Mouse (Mus musculus): ENCODE results near the gene Rbm34.

Gene Rbm34

DNA sequence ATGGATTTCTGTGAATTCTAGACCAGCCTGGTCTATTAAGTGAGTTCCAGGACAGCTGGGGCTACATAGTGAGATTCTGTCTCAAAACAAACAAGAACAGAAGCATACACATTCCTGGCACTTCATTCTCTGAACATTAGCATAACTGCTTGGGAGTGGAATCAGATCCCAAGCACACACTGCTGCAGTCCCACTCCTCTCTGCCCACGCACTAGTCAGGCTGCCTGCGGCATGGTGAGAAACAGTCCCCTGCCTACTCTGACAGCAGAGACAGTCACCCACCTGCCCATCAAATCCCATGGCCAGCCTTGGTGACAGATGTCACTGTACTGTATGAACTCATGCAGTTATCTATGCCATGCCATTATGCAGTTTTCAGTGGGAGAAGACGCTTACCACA, 9.4 kb downstream of the Rbm34 start:
- no peak for DNase-seq (ENCODE audit: low read depth, low spot score)

DNA sequence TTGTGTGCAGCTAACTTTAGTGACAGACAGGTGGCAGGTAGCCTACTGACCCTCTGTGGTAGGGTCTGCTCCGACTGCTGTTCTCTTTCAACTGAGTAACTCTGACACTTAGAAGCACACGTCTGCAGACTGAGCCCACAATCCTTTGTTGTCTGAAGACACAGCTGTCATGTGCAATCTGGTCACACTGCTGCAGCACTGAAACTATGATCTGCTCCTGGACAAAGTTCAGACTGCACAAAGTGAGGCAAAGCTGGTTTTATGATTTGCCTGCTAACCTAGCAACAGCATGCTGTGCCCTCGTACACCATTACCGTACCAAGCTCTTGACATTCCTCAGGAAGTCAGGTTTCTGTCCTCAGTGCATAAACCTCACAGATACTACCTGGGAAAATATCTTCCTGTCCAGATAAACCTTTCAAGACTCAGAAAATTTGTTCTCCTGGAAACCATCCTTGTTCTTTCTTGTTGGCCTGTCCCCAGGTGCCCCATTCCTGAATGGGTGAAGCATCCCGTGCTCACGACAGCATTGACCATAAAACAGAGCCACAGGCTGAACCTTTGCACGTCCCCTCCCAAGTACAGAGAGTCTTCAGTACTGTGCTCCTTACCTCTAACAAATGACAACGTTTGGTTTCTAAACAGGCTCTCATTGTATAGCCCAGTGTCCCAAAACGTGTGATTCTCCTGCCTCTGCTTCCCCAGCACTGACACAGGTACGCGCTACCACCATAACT, 18.8 kb downstream of the Rbm34 start:
- DNase-seq (ENCODE audit: low read depth, low spot score): no peak

GRCm38 (mm10) chr8:126949527-126949926, 21.3 kb downstream of the Rbm34 start:
- no peak for DNase-seq (ENCODE audit: low read depth, low spot score)

- DNase-seq (ENCODE audit: low read depth, low spot score): no peak
Observed at GRCm38 (mm10) chr8:126946444-126946843, 24.4 kb downstream of the Rbm34 start.

DNA sequence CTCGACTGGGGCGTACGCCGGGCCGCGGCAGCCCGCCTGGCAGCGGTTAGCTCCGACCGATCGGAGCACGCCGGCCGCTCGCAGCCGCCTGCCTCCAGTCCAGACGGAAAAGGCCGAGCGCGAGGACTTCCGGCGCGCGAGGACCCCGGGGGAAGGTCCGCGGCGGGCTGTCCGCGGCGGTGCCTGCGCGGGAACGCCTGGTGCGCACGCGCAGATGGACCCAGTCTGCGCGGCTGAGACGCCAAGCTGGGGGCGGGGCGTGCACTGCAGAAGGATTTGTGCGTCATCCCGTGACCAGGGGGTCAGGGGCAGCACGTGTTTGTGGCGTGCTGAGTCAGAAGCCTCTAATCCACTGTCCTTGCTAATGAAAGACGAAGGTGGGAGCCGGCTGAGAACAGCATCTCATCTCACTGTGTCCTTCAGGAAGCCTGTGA, 25.1 kb downstream of the Rbm34 start, which contains the start of gene Tomm20:
Gene Tomm20, minus strand, starts transcription at position 115 of the 434 bp plus-strand sequence.
- DNase-seq (ENCODE audit: low read depth, low spot score): peak; percentile 88

GRCm38 (mm10) chr8:126944781-126945691, 25.8 kb downstream of the Rbm34 start:
- DNase-seq (ENCODE audit: low read depth, low spot score): no peak

DNA sequence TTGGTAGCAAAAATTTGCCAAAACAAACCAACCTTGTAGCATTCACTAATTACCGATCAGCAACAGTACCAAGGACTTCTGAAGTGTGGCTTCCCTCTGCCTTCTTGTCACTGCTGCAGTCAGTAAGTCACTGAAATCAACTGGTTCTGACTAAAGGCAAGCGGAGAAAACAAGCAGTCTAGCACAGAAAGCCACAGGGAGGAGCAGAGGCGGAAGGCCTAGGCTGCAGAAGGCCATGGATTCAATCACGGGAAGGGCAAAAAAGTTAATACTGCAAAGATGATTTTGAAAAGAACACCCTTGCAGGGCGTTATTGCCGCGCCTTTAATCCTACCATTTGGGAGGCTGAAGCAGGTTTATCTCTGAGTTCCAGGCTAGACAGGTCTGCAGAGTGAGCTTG, 27.3 kb downstream of the Rbm34 start:
- DNase-seq (ENCODE audit: low read depth, low spot score): no peak

GRCm38 (mm10) chr8:126937337-126937736, 33.5 kb downstream of the Rbm34 start:
- no peak for DNase-seq (ENCODE audit: low read depth, low spot score)

DNA sequence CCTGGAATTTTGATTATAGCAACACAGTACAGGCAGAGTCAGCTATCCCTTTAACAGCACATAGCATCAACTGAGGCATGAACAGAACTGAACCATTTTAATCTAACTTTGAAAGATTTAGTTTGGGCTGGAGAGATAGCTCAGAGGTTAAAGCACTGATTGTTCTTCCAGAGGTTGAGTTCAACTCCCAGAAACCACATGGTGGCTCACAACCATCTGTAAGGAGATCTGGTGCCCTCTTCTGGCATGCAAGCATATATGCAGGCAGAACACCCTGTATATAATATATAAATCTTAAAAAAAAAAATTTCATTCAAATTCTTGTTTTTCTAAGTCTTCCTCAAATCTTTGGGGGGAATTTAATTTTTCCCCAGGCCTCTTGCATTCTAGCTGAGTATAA, 34.9 kb downstream of the Rbm34 start:
- DNase-seq (ENCODE audit: low read depth, low spot score): no peak

DNA sequence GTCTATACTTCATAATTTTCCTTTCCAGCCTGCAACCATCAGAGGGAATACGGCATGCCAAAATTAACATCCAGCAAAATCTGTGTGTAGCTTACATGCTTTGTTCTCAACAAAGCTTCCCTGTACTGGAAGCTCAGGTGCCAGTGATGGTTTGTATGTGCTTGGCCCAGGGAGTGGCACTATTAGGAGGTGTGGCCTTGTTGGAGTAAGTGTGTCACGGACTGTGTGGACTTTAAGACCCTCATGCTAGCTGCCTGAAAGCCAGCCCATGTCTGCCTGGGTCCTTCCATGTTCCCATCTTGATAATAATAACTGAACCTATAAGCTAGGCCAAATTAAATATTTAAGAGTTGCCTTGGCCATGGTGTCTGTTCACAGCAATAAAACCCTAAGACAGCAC, 35.5 kb downstream of the Rbm34 start:
- DNase-seq (ENCODE audit: low read depth, low spot score): no peak

DNA sequence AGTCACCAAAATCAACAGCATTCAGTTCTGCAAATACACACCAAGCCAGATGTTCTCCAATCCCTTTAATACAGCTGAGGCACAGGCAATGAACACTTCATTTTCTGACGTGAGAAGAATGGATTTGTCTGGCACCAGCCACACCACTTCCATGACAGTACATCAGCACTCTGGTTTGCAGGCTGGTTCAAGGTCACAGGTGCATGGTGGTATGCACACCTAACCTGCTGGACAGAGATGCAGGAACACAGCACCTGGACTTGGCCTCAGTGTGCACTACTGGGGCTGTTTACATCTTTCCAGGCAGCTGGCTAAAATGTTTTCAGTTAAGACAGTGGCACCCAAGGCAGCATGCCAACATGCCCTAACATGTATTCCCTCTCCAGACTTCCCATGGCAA, 38.2 kb downstream of the Rbm34 start:
- DNase-seq (ENCODE audit: low read depth, low spot score): no peak

GRCm38 (mm10) chr8:126932249-126932648, 38.6 kb downstream of the Rbm34 start:
- DNase-seq (ENCODE audit: low read depth, low spot score): no peak

DNA sequence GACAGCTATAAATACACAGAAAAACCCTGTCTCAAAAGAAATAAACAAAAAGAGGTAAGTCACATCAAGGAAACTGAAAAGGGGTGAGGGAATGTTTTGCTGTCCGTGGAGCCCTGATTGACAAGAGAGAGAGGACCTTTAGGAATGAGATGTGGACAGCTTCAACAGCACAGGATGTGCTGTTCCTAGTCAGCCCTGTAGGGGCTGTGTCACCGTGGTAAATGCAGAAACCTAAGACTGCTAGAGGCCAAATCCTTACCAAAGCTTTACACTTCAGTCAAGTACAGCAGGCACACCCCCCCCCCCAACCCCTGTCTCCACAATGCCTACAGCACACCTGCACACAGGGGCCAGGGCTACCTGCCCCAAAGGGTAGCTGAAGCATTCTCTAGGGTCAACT, 39.2 kb downstream of the Rbm34 start:
- DNase-seq (ENCODE audit: low read depth, low spot score): no peak

DNA sequence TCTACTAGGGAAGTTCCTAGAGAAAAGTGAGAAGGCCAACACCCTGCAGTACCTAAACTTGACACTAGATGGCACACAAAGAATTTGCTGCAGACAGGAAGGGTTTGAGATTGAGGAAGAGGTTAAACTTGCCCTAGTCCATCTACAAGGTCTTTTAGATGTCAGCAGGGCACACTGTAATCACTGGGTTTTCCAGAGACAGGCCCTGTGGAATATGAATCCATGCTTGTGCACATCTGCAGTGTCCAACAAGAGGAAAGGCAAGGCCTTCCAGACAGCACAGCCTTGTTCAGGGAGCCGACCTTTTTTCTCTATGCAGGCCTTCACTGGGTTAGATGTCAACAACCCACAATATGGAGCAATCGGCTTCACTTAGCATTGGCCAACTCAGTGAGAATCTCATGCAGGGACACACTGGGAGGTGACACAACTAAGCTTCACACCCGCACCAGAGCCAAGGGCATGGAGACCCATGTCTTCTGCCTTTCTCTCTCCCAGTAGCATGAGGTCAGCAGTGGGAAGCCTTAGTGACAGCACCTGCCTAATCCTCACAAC, 41.2 kb downstream of the Rbm34 start:
- DNase-seq (ENCODE audit: low read depth, low spot score): no peak

GRCm38 (mm10) chr8:126928755-126929505, 41.9 kb downstream of the Rbm34 start:
- no peak for DNase-seq (ENCODE audit: low read depth, low spot score)

GRCm38 (mm10) chr8:126928028-126928427, 42.8 kb downstream of the Rbm34 start:
- DNase-seq (ENCODE audit: low read depth, low spot score): no peak

GRCm38 (mm10) chr8:126927058-126927457, 43.8 kb downstream of the Rbm34 start:
- no peak for DNase-seq (ENCODE audit: low read depth, low spot score)

- no peak for DNase-seq (ENCODE audit: low read depth, low spot score)
Observed at GRCm38 (mm10) chr8:126922981-126923380, 47.9 kb downstream of the Rbm34 start.

DNA sequence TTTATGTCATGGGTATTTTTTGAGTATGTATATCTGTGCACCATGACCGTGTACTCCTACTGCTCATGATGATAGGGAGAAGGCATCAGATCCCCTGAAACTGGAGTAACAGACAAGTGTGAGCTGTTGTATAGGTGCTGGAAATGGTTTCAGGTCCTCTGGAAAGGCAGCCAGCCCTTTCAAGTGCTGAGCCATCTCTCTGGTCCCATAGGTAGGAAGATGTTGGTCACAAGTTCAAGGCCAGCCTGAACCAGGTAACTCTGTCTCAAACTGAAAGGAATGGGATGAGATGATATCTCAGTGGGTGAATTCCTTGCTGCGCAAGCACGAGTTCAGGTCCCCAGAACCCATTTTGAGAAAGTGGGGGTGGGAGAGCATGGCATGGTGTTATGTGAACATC, 49.4 kb downstream of the Rbm34 start:
- no peak for DNase-seq (ENCODE audit: low read depth, low spot score)

DNA sequence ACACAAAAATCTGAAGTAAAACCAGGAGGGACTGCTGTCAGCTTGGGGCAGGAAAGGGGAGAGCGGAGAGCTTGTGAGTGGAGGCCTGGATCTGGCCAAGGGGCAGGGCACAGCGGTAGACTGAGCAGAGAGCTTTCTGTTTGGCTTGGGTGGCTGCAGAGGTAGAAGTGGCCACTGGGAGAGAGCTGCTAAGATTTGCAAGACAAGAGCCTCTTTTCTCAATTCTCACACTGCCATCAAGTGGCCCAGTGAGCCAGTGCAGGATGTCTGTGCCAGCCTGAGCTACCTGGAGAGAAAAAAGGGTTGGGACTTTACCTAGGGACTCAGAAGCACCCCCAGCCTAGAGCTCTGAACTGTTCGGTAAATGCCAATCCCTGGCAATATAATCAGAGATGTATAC, 50.0 kb downstream of the Rbm34 start:
- peak; percentile 65 for DNase-seq (ENCODE audit: low read depth, low spot score)

GRCm38 (mm10) chr8:126920386-126920785, 50.5 kb downstream of the Rbm34 start:
- DNase-seq (ENCODE audit: low read depth, low spot score): no peak

DNA sequence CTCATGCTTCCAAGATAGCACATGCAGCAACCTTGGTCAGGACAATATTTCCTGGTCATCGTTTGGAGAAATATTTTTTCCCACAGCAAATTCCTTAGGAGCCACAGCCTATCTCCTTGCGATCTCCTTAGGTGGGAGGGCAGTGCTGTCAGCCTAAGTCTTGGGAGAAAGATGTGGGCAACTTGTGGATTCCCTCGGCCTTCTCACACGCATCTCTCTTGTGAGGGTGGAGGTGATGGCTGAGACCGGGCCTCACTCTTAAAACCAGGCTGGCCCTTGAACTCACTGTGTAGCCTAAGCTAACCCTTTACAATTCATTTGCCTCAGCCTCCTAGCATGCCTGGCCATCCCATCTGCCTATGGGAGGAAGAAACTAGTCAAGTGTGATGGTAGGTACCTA, 51.2 kb downstream of the Rbm34 start:
- no peak for DNase-seq (ENCODE audit: low read depth, low spot score)
